Mouse (Mus musculus): ENCODE measurements around the gene Cfdp1. TPM values are rescaled to one million over a fixed set of nuclear protein-coding genes. Genes with fewer than 3 reads are reported as not detected.

The Cfdp1 gene
- polyA plus RNA-seq, 1 experiment from 2014 or later, result 187 TPM

DNA sequence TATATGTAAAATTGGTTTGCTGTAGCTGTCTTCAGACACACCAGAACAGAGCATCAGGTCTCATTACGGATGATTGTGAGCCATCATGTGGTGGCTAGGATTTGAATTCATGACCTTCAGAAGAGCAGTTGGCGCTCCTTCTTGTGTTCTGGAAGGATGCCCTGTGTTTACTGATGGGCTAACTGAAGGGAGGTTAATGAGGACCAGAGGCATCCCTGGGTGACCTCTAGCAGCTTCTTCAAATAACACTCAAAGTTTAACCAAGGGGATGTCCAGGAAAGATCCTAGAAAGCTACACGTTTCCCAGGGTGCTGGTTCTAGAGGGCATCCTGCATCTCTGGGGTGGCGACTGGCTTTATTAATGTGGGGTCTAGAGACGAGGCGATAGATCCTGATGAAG lies 99.4 kb downstream of the Cfdp1 start:
- ATAC-seq, result no peak
- Histone ChIP-seq H3K9ac (no peak overlapping the region), H3K4me1 (replicated peaks) (no peaks in the 10 kb centered on the region), H3K4me2 (replicated peaks) (no peak overlapping the region), H3K27ac (no peak overlapping the region), H3K9me3 (no peaks in the 10 kb centered on the region), H3K27me3 (replicated peaks) (no peaks in the 10 kb centered on the region), H3K36me3 (no peaks in the 10 kb centered on the region), H3K4me3 (replicated peaks) (no peak overlapping the region)
- 77% methylated on average over 6 of the region's 6 CpGs for WGBS

DNA sequence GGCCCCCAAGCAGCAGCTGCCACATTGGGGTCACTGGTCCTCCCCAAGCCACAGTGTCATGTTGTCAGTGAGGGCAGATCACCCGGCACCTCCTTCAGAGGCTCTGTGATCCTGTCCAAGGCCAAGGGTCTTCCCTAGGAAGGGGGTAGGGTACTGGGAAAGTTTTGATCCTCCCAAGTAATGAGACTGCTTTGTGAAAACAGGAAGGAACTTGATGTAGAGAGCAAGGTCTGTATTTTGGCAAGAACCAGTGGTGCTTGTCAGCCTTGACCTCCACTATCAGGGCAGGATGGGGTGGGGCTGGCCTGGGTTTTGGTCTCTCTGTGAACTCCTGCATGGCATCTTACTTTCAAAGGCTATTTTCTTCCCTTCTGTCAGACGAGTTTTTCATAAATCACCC lies 100.0 kb downstream of the Cfdp1 start:
- no peaks in the 10 kb centered on the region for H3K4me1 ChIP-seq (replicated peaks)
- peak; percentile 46; the same call in 1 of the 2 replicates for ATAC-seq
- H3K27me3 ChIP-seq (replicated peaks), result no peaks in the 10 kb centered on the region
- no peak overlapping the region for H3K9ac ChIP-seq
- H3K4me2 ChIP-seq (replicated peaks), result no peak overlapping the region
- H3K9me3 ChIP-seq, result no peaks in the 10 kb centered on the region
- H3K4me3 ChIP-seq (replicated peaks), result no peak overlapping the region
- WGBS, result 38% methylated on average over 2 of the region's 2 CpGs
- no peak overlapping the region for H3K27ac ChIP-seq
- no peaks in the 10 kb centered on the region for H3K36me3 ChIP-seq

DNA sequence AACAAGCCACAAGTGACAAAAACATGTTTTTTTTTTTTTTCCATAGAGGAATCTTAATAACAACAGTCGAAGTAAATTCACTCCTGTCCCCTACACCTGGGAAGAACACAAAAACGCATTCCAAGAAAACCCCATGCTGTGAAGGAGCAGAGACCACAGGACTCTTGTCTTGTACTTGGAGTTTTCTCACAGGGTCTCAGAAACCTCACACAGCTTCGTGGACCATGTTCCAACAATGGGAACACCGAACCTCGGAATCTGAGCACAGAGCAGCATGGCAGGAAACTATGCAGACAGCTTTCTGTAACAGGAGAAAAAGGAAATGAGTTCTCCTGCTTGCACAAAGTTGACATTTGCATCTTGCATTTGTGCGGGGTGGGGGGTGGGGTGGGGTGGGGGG lies 105.3 kb downstream of the Cfdp1 start:
- H3K4me3 ChIP-seq (replicated peaks), result no peak overlapping the region
- H3K4me2 ChIP-seq (replicated peaks), result no peak overlapping the region
- H3K27ac ChIP-seq, result no peak overlapping the region
- H3K9ac ChIP-seq, result no peak overlapping the region
- H3K36me3 ChIP-seq, result no peaks in the 10 kb centered on the region
- H3K4me1 ChIP-seq (replicated peaks), result peaks cover 25% of the 10 kb centered on the region
- WGBS, result 55% methylated on average over 6 of the region's 6 CpGs
- ATAC-seq, result no peak
- H3K9me3 ChIP-seq, result no peaks in the 10 kb centered on the region
- H3K27me3 ChIP-seq (replicated peaks), result no peaks in the 10 kb centered on the region

DNA sequence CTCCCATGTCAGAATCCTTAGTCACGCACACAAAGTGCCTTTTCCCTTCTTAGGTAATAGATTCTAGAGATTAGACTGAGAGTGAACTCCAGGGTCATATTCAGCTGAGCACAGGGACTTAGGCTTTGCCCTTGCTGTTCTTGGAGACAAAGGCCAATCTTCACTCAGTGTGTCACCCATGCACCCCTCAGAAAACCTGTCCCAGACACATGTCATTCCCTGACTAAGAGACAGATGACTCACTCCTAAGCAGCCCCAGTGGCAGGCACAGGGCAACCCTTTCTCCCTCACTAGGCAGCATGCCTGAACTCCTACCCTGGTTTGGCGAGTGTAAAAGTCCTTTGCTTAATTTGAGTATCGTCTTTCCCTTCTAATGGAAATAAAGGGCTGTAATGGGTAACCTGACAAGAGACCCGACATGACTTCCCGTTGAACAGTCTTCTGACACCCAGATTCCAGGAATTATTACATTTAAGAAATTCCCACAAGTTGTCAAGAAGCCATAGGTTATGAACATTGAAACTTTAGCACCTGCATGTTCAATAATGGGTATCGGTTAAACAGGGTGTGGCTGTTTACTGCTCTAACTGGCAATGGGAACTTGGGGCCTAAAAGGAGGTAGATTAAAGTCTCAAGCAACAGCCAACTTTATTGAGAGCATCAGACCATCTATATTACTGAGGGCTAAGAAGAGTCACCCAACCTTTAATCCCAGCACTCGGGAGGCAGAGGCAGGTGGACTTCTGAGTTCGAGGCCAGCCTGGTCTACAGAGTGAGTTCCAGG lies 106.0 kb downstream of the Cfdp1 start:
- Histone ChIP-seq H3K27me3 (replicated peaks) (no peaks in the 10 kb centered on the region), H3K36me3 (no peaks in the 10 kb centered on the region), H3K4me1 (replicated peaks) (peaks cover 25% of the 10 kb centered on the region), H3K9ac (no peak overlapping the region), H3K9me3 (no peaks in the 10 kb centered on the region), H3K4me2 (replicated peaks) (no peak overlapping the region), H3K4me3 (replicated peaks) (no peak overlapping the region), H3K27ac (peak overlapping the region; percentile 44; the same call in 1 of the 2 replicates)
- peak; percentile 48 for ATAC-seq
- 76% methylated on average over 8 of the region's 8 CpGs for WGBS

DNA sequence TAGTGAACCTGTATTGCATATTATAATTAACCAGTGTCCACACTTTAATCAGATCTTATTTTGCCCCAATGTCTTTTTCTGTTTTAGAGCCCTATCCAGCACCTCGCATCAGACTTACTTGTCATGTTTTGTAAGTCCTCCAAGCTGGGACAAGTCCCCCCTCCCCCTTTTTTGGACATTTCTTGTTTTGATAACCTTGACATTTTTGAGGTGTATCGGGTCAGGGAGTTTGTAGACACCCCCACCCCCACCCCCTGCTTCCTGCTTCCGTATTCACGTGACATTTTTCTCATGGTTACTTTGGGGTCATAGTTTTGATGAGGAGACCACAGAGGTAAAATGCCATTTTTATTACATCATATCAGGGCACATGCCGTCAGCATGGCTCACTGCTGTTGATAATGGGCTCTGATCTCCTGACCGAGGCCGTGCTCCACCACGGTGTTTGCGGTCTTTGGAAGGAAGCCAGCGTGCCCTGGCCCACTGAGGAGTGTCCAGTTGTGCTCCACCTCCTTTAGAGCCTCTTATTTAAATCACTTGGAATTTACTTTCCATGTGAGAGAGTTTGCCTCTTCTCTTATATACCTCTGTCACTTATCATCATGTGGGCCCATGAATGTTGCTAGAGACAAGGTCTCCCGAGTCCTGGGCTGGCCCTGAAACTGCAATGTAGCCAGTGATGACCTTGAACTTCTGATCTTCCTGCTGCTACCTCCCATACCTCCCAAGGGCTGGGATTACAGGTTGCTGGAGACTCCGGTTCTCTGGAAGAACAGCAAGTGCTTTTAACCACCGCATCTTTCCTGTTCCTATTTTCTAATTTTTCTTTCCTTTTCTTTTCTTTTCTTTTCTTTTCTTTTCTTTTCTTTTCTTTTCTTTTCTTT lies 107.3 kb downstream of the Cfdp1 start:
- Histone ChIP-seq H3K4me1 (replicated peaks) (peaks cover 38% of the 10 kb centered on the region), H3K27ac (peak overlapping the region; percentile 89), H3K9ac (no peak overlapping the region), H3K36me3 (no peaks in the 10 kb centered on the region), H3K27me3 (replicated peaks) (no peaks in the 10 kb centered on the region), H3K4me3 (replicated peaks) (no peak overlapping the region), H3K9me3 (no peaks in the 10 kb centered on the region), H3K4me2 (replicated peaks) (peak overlapping the region; percentile 54; the same call in 1 of the 2 replicates)
- no peak for ATAC-seq
- whole genome bisulfite sequencing, result 57% methylated on average over 13 of the region's 13 CpGs

DNA sequence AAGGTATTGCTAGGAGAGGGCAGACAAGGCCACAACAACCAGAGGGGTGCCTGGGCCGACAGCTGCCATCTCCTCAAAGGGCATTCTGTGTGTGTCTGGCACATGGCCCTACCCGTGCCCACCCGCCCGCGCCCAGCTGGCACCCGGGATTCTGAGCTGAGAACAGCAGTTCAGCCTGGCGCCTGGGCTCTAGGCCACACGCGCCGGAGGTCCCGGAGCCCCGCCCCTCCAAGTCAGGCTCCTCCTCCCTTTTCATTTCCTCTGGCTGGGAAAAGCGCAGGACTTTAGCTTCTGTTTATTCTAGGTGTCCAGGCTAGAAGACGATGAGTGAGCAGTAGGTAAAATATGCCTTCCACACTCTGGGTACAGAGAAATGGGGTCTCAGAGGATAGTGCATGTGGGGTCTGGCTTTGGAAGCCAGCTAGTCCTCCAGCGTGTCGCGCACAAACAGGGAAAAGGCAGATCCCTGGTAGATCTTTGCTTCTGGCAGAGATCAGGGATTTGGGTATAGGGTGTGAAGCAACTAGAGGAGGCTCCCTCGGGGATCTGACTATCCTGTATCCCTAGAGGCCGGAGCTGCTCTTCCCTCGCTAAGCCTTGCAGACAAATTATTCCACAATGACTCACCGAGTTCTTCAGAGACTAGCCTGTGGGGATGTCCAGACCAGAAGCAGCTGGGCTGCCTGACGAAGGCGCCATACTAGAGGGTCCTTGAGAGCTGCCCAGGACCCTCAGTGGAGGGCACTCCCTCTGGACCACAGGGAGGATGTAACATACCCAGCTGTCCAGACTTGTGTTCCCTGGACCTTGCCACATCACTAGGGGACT lies 108.3 kb downstream of the Cfdp1 start:
- H3K27me3 ChIP-seq (replicated peaks), result no peaks in the 10 kb centered on the region
- H3K36me3 ChIP-seq, result no peaks in the 10 kb centered on the region
- peak overlapping the region; percentile 20 for H3K4me3 ChIP-seq (replicated peaks)
- H3K9ac ChIP-seq, result peak overlapping the region; percentile 26
- no peaks in the 10 kb centered on the region for H3K9me3 ChIP-seq
- H3K4me2 ChIP-seq (replicated peaks), result peak overlapping the region; percentile 54
- peak overlapping the region; percentile 89 for H3K27ac ChIP-seq
- ATAC-seq, result peak; percentile 69
- WGBS, result 4% methylated on average over 23 of the region's 23 CpGs
- peaks cover 48% of the 10 kb centered on the region for H3K4me1 ChIP-seq (replicated peaks)

DNA sequence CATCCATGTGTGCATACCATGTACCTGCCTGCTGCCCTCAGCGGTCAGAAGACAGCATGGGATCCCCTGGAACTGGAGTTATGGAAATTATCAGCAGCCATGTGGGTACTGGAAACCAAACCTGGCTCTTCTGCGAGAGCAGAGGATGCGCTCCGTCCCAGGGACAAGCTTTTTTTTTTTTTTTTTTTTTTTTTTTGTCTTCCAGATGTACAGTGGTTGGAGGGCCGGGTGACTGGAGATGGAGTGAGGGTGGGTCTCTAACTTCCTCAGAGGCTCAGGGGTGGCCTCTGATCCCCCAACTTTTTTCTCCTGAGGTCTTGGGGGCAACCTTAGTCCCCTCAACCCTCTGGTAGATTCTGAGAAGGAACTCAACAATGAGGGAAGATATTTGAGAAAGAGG lies 109.0 kb downstream of the Cfdp1 start:
- Histone ChIP-seq H3K27ac (peak overlapping the region; percentile 89), H3K4me3 (replicated peaks) (no peak overlapping the region), H3K27me3 (replicated peaks) (no peaks in the 10 kb centered on the region), H3K4me2 (replicated peaks) (peak overlapping the region; percentile 54), H3K36me3 (no peaks in the 10 kb centered on the region), H3K9me3 (no peaks in the 10 kb centered on the region), H3K9ac (no peak overlapping the region), H3K4me1 (replicated peaks) (peaks cover 55% of the 10 kb centered on the region)
- WGBS, result 65% methylated on average over 5 of the region's 5 CpGs
- ATAC-seq, result no peak

DNA sequence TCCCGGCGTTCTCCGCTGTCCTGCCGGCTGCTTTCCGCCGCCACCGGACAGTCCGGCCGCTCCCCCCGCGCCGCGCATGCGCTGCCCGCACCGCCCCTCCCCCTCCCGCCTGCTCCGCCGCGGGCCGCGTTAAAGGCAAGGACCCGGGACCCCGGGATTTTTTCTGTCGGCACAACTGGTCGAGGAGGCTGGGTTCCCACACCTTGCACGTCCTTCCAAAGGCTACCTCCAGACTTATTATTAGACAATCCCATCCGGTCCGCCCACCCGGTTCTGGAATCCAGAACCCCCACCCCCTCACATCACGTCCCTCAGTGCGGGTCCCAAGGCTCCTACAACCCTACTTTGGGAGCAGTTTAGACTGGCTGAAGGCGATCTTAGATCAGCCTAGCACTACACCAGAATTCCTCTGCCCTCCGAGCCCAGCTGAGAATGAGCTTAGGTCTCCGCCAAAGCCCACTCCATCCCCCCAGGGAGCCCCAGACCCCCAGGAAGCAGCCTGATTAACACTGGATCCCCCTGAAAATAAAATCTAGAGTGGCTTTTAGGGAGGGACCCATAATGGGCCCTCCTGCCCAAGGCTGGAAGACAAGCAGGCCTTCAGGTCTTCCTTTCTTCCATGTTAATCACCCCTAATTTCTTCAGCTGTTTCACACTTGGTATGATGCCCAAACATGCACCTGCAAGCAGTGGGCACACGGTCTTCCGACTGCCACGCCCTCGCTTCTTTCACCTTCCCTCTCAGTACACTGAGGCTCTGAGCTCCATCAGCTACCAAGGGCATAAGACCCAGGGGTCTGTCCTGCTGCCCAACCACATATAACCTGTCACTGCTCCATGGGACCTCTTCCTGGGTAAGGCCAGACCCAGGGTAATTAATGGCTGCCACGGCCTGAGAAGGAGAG lies 110.0 kb downstream of the Cfdp1 start, which contains the start of gene Bcar1:
Gene Bcar1 (minus strand): TSS at position 18 of the 905 bp plus-strand sequence.
- no peaks in the 10 kb centered on the region for H3K27me3 ChIP-seq (replicated peaks)
- no peaks in the 10 kb centered on the region for H3K9me3 ChIP-seq
- ATAC-seq, result peak; percentile 30
- H3K36me3 ChIP-seq, result no peaks in the 10 kb centered on the region
- H3K9ac ChIP-seq, result peak within 1 kb of the TSS; percentile 92
- H3K4me3 ChIP-seq (replicated peaks), result peak within 1 kb of the TSS; percentile 86
- WGBS, result 11% methylated on average over 36 of the region's 40 CpGs
- H3K4me2 ChIP-seq (replicated peaks), result peak within 1 kb of the TSS; percentile 77
- H3K4me1 ChIP-seq (replicated peaks), result peaks cover 66% of the 10 kb centered on the region
- peak within 1 kb of the TSS; percentile 82 for H3K27ac ChIP-seq

DNA sequence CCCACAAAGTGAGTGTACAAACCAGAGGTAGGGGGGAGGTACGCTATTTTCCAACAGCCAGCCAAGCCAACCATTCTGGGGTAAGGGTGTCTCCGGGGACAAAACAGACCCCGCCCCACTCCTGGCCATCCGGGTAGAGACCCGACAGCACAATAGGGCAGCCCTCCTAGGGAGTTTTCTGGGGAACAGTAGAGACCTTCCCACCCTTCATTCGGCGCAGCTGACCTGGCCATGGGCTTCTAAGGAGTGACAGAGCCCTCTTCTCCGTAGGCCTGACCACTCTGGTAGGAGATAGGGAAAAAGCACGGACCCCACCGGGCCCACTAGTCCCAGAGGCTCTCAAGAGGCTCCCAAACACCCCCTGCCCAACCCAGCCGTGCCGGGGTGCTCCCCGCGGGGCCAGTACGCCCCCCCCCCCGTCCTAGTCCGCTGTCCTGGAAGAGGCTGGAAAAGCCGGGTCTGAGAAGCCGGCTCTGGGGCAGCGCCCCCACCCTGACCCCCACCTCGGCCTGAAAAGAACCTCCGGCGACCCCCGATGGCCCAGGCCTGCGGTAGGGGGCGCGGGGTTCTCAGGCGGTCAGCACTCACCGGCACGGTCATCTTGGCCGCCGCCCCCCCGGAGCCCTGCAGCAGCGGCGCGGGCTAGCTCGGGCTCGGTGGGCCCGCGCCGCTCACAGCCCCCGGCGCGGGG lies 110.8 kb downstream of the Cfdp1 start:
- H3K27me3 ChIP-seq (replicated peaks), result no peaks in the 10 kb centered on the region
- WGBS, result 3% methylated on average over 43 of the region's 44 CpGs
- H3K4me1 ChIP-seq (replicated peaks), result peaks cover 70% of the 10 kb centered on the region
- peak overlapping the region; percentile 77 for H3K4me2 ChIP-seq (replicated peaks)
- H3K27ac ChIP-seq, result peak overlapping the region; percentile 82
- no peaks in the 10 kb centered on the region for H3K9me3 ChIP-seq
- H3K36me3 ChIP-seq, result no peaks in the 10 kb centered on the region
- peak overlapping the region; percentile 92 for H3K9ac ChIP-seq
- H3K4me3 ChIP-seq (replicated peaks), result peak overlapping the region; percentile 86
- ATAC-seq, result peak; percentile 4

DNA sequence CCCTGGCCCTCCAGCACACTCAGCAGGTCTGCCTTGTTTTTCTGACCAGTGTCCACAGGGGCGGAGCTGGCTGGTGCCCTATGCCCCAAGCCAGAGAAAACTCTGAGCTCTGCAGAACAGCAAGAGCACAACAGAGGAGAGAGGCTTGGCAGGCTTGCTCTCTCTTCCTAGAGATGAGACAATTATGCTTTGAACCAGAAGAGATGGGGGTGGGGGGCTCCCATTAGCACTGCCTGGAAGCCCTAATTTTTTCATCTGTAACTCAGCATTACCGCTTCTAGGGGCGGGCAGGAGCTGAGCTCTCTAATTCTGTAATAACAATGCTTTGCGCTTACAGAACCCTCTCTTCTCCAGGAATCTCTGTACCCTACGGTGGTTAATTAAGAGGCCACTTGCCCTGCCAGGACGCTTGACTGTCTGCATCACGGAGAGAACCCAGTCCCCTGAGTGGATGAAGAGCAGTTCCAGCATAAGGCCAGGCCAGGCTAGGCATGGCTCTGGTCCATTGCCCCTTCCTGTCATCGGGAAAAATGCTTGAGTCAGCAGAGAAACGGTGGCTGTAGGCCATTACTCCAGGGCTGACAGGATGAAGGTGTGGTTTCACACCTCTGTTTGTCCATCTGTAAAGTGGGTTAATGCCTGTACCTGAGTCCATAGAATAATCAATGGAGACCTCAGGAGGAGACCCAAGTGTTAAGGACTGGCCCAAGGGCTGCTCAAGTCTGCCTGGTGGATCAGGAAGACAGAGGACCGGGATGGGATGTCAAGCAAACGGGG lies 111.6 kb downstream of the Cfdp1 start:
- Histone ChIP-seq H3K9ac (peak overlapping the region; percentile 92), H3K9me3 (no peaks in the 10 kb centered on the region), H3K36me3 (no peaks in the 10 kb centered on the region), H3K4me1 (replicated peaks) (peaks cover 69% of the 10 kb centered on the region), H3K4me3 (replicated peaks) (peak overlapping the region; percentile 86), H3K27me3 (replicated peaks) (no peaks in the 10 kb centered on the region), H3K27ac (peak overlapping the region; percentile 82), H3K4me2 (replicated peaks) (peak overlapping the region; percentile 77)
- WGBS, result 22% methylated on average over 11 of the region's 11 CpGs
- no peak for ATAC-seq
